Mouse (Mus musculus): ENCODE data around the gene Ggct.

Gene Ggct

DNA sequence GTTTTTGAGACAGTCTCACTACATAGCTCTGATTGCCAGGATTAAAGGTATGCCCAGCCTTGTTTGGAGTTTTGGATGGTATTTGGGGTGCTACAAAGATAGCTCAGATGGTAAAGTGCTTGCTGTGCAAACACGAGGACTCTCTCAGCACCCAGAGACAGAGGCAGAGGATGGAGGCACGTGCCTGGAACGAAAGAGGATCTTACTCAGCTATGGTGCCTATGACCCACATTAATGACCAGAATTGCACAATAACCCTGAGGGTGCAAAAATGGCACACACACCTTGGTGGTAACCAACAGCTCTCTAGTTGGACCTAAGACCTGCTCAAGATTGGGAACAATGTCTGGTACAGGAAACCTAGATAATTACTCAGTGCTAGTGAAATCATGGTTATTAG is 40.2 kb downstream of the Ggct start:
- DNase-seq (ENCODE audit: low read depth, low spot score) = no peak

DNA sequence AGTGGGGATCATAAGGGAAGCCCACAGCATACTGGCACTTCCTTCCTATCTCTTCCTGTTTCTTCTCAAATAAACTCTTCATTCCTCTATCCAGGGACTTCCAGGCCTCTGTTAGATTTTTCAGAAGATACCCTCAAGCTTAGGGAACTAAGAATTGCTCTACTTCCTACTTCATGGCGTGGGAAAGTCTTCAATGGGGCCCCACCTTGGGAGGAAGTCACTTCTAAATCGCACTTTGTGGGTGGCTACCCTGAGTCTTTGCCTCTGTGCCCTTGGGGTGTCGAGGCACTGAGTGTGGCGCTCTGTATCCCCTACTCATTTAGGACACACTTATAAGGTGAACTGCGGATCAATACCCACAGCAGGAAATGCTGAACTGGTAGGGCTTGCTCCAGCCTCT is 44.1 kb downstream of the Ggct start:
- no peak for DNase-seq (ENCODE audit: low read depth, low spot score)

DNA sequence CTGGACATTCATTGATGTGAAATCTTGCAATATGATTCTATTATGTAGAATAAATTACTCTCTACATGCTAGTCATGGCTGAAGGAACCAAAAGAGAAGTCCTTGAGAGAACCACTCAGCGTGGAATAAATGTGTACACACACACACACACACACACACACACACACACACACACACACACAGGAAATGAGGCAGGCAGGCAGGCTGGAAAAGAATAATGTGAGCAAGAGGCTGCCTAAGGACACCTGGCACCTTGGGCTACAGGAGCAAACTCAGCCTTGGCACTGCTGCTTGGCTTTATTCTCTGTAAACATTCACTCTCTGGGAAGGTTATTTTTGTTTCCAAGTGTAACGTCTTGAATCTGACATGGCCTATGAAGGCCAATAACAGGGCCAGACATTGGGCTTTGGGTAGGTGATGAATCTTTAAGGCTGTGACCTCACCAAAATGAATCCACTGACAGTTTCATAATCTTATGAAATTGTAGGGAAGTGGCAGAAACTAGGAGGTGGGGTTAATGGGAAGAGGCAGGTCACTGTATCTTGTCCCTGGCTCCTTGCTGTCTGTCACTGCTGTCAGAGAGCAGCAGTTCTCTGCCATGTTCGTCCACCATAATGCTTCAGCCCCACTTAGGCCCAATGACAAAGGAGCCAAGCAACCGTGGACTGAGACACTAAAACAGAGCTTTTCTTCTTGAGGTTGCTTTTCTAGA is 46.4 kb downstream of the Ggct start:
- no peak for DNase-seq (ENCODE audit: low read depth, low spot score)

DNA sequence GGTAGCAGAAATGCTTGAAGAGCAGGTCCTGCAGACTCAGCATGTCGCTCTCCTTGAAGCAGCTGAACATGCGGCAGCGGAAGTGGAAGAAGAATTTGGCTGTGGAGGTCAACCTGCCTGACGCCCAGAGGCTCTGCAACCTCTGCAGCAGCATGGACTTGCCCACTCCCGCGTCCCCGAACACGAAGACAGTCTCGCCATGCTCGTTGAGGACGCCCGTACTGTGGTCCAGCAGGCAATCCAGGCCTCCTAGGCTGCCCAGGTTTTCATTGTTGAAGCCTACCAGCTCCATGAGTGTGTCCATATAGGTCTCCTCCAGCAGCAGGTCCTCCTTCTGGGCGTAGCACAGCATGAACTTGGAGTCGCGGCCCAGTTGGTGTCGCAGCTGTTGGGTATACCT is 48.2 kb downstream of the Ggct start:
- no peak for DNase-seq (ENCODE audit: low read depth, low spot score)

DNA sequence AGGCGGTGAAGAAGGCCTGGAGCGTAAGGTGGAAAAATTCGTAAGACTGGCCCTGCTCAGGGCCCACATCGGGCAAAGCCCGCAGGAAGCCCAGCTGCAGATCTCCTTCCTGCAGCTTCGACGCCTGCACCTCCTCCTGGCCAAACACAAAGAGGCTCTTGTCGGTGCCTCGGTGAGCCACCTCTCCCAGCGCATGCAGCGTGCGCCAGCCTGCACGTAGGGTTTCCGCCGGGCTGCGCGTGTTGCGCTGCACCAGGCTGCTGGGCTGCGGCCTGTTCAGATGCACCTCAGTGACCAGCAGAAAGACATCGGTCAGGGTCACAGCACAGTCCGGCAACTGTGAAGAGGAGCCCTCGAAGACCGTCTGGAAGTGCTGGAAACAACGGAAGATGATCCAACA is 49.0 kb downstream of the Ggct start:
- DNase-seq (ENCODE audit: low read depth, low spot score) = no peak

DNA sequence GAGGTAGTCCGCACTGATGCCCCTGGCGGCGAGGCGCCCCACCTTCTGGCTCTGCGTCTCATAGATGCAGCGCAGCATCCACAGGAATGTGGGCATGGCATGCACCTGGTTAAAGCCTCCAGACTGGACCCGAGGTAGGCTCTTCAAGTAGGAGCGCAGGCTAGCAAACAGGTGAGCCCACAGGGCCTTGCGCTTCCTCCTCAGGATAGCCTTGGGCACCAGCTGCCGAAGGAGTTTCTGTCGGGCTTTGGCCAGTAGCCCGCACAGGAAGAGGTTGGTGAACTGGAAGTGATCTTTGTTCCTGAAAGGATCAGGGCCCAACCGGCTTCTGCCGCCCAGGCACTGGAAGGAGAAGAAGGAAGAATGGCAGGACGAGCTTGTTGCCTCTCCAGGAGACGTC is 49.5 kb downstream of the Ggct start:
- no peak for DNase-seq (ENCODE audit: low read depth, low spot score)

DNA sequence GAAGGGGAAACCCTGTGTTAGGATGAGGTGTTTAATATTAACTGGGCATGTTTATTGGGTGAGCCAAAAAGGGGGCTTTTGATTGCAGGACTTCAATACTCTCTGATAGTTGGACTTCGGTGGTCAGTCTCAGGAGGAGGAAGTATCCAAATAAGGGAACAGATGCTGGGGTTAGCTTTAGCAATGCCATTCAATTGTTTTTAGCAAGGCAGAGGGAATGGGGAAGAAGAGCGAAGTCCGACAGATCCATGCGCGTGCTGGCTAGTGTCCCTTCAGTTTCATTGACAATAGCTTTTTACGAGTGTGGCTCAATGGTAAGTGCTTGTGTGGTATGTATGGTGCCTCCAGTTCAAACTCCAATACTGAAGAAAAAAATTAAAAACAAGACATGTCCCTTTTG is 51.6 kb downstream of the Ggct start:
- DNase-seq (ENCODE audit: low read depth, low spot score) = no peak

DNA sequence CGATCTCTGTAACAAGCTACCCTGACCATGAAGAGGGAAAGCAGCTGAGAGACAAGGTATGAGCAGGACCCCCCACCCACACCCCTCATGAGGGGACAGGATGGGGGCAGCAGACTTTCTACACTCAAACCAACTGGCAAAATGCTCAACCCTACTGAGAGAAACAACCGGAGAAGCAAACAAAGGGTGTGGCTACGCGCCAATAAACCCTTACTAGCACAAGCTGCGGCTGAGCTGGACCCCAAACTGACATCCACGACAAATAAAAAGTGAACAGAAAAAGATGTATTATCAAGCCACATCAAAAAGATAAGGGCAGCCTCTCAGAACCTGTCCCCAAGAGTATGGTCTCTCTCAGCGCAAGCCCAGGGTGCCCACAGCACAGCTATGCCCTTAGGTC is 52.6 kb downstream of the Ggct start:
- DNase-seq (ENCODE audit: low read depth, low spot score) = no peak

DNA sequence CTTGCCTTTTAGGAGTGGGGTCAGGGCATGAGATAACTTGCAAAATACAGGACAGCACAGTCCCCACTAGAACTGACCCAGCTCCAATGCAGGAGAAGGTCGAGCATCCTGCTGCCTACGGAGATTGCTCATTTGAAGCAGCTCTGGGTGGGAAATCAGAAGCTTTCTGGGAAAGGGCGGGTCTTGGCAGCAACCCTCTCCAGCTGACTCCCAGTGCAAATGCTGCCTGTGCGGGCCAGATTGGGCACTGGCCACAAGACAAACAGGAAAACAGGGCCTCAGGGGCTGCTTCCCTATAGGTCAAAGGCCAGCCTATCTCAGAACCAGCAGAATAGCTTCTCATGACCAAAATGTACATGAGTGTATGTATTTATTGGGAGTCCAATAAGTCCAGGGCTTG is 53.1 kb downstream of the Ggct start:
- no peak for DNase-seq (ENCODE audit: low read depth, low spot score)

DNA sequence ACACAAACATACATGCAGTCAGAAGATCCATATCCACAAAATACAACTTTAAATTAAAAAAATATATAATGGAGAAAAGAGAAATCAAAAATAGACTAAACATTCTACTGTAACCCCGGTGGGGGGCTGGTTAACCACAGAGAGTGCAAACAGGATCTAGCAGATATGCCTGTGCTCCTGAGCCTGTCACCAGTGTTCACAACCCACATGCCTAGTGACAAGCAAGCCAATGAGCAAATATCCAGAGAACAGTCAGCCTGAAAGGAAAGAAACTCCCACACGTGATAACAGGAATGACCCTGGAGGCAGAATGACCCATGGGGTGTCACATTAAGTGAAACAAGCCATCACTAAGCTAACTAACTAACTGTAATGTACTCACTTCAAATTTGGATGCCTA is 56.3 kb downstream of the Ggct start:
- DNase-seq (ENCODE audit: low read depth, low spot score) = no peak

DNA sequence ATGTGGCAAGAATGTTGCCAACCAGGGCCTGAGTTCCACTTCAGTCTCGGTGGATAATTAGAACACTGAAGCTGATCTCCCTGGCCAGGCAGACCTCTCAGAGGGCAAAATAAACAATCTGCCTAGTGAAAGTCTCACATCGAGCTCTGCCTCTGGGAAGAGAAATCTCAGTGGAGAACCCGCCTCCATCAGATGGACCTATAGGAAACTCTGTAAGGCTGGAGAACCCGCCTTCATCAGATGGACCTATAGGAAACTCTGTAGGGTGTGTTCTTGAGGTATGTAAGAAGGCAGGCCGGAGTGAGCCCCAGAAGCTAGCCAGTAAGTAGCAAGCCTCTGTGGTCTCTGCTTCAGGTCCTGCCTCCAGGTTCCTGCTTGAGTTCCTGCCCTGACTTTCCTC is 57.8 kb downstream of the Ggct start:
- DNase-seq (ENCODE audit: low read depth, low spot score) = no peak

DNA sequence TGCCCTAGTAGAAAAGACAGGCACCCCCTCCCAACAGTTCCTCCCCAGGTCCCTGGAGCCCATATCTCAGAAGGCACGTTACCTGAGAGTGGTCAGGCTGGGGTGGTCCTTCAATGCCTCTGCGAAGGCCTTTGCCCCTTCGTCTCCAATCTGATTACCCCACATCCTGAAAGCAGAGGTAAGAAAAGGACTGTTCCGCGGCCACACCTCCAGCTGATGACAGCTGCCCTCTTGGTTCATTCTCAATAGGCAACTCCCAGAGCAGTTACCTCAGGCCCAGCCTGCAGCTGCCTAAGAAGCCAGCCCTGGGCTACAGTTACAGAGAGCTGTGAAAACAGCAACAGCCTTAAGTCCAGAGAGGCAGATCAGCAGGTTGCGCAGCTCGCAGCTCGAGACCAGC is 58.4 kb downstream of the Ggct start:
- no peak for DNase-seq (ENCODE audit: low read depth, low spot score)

DNA sequence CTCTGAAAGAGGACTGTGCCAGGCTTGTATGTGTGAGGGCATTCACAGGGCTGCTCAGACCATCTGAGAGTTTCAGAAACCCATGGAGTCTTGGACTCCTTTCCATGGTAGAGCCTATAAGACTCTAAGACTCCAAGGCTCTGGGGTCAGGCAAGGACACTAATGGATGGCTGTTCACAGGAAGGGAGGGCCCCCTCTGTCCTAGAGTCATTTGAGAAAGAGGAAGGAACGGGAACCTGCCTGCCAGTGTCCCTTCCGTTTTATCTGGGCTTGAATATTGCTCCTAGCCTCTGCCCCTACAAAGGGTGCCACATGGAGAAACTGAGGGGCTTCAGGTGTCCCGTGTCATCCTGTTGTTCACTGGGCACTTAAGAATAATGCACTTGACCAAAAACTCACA is 58.9 kb downstream of the Ggct start:
- DNase-seq (ENCODE audit: low read depth, low spot score) = no peak

DNA sequence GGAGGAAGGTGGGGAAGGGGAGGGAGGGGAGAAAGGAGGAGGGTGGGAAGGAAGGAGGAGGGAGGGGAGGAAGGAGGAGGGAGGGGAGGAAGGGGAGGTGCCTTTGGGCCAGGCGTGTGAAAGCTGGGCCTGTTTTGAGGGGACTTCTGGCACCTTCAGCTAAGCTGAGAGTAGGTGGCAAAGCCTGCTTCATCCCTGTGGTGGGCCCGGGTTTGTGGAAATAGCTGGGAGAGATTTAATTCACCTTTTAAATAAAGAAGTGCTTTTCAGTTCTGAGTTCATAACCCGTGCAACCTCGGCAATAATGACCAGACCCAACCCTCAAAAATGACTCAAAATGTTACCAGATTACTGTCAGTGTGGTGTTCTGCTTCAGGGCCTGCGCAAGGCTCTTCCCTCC is 59.5 kb downstream of the Ggct start:
- no peak for DNase-seq (ENCODE audit: low read depth, low spot score)
